Mouse (Mus musculus) mouse embryonic stem cell (cell line): ENCODE data around the gene Relb.

Source experiments
- in situ Hi-C, 2 experiments: fragments of 300-500 bp; cut with MboI; formaldehyde crosslinking; loops; 1 replicate in 1 of 2; 3 replicates in 1 of 2; pipeline ENCODE4 v1.14.3; 2019 to 2020; ENCODE audit warnings: low sequenced_read_pairs in 2 of 2, low pct_unique_long_range_greater_than_20kb in 1 of 2, mixed read lengths in 1 of 2; ENCODE audit not compliant: unreplicated experiment in 1 of 2

The Relb gene

GRCm38 (mm10) chr7:19629361-19629734, at the start of gene Relb:
TSS of gene Relb (minus strand) at chr7:19629438.
- in situ Hi-C loops: no loop called here

- in situ Hi-C loops: no loop called here
Observed at GRCm38 (mm10) chr7:19678901-19679300, 49.7 kb upstream of the Relb start.

GRCm38 (mm10) chr7:19677872-19678271, 48.6 kb upstream of the Relb start, which contains the start of gene Apoc2:
TSS of gene Apoc2 (minus strand) at chr7:19677941.
- in situ Hi-C loops: no loop called here

- in situ Hi-C loops: no loop called here
Observed at GRCm38 (mm10) chr7:19676662-19677061, 47.4 kb upstream of the Relb start.

- in situ Hi-C loops: no loop called here
Observed at GRCm38 (mm10) chr7:19675824-19676223, 46.6 kb upstream of the Relb start.

GRCm38 (mm10) chr7:19673083-19673699, 44.0 kb upstream of the Relb start:
- in situ Hi-C loops: no loop called here

- in situ Hi-C loops: no loop called here
Observed at GRCm38 (mm10) chr7:19671511-19671910, 42.3 kb upstream of the Relb start.

- in situ Hi-C loops: loop anchor here (5.0 kb wide), 1 partner anchor 43 kb away; no protein-coding TSS in a partner anchor
Observed at GRCm38 (mm10) chr7:19668947-19669721, 39.9 kb upstream of the Relb start.

GRCm38 (mm10) chr7:19667434-19667833, 38.2 kb upstream of the Relb start:
- in situ Hi-C loops: loop anchor here (5.0 kb wide), 1 partner anchor 45 kb away; no protein-coding TSS in a partner anchor

GRCm38 (mm10) chr7:19666750-19667149, 37.5 kb upstream of the Relb start:
- in situ Hi-C loops: loop anchor here (5.0 kb wide), 1 partner anchor 46 kb away; no protein-coding TSS in a partner anchor

GRCm38 (mm10) chr7:19664955-19665841, 36.0 kb upstream of the Relb start, which contains the start of gene Clptm1:
TSS of gene Clptm1 (minus strand) at chr7:19665033.
- in situ Hi-C loops: loop anchor here (5.0 kb wide), 1 partner anchor 47 kb away; no protein-coding TSS in a partner anchor

GRCm38 (mm10) chr7:19664455-19664954, 35.3 kb upstream of the Relb start:
- in situ Hi-C loops: no loop called here

- in situ Hi-C loops: no loop called here
Observed at GRCm38 (mm10) chr7:19663940-19664339, 34.7 kb upstream of the Relb start.

GRCm38 (mm10) chr7:19652614-19653013, 23.4 kb upstream of the Relb start:
- in situ Hi-C loops: no loop called here

- in situ Hi-C loops: no loop called here
Observed at GRCm38 (mm10) chr7:19651063-19651786, 22.0 kb upstream of the Relb start.

GRCm38 (mm10) chr7:19641223-19641622, 12.0 kb upstream of the Relb start:
- in situ Hi-C loops: no loop called here

GRCm38 (mm10) chr7:19635074-19635827, 6.0 kb upstream of the Relb start:
- in situ Hi-C loops: no loop called here
